Mouse (Mus musculus): ENCODE data around the gene Gemin5.

DNA sequence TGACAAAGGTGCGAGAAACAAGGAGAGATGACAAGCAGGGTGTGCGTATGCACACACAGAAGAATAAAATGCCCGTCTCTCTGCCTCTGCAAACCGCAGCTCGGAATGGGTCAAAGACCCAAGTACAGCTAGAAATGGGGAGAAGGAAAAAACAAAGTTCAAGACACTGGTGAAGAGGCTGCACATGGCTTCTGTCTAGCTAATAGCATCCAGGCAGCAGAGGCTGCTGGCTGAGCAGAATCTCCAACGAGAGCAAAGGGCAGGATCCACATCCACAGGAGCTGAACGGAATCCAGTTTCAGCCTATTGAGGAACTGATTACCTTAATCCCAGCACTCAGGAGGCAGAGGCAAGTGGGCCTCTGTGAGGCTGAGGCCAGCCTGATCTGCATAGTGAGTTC lies 12.4 kb upstream of the Gemin5 start:
- TF ChIP-seq POU5F1 (IDR thresholded peaks at IDR 0.05; ENCODE audit: borderline replicate concordance, low read length) (no peak), CTCF (conservative IDR thresholded peaks at IDR 0.05; ENCODE audit: low read length) (no peak), NANOG (IDR thresholded peaks at IDR 0.05; ENCODE audit: borderline replicate concordance, low read length) (no peak)

All from E14TG2a.4 (cell line).